Mouse (Mus musculus) lung, postnatal 0 days (tissue): ENCODE measurements around the gene Ubxn10.

ENCODE experiments used
- CTCF ChIP-seq: IDR thresholded peaks from 2 replicates; pipeline ENCODE4 v1.5.1; 2016; ENCODE audit warnings: antibody characterized with exemption, mild to moderate bottlenecking
- EP300 ChIP-seq: IDR thresholded peaks from 2 replicates; pipeline ENCODE4 v1.6.1; 2016; ENCODE audit warnings: antibody characterized with exemption, mild to moderate bottlenecking, control low read depth

DNA sequence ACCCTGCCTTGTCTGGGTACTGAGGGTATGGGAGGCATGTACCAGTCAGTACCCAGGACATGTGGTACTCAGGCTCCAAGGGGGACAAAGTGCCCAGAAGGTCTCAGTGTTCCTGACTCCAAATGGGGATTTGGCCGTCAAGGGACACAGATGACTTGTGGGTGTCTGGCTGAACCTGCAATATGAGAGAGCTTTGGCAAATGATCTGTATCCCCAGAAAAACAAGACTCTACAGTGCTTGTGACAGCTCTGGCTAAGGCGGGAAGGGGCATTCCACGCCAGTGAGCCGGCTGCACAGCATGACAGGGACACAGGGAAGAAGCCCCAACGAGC is 17.7 kb downstream of the Ubxn10 start:
- TF ChIP-seq CTCF (no peak), EP300 (no peak)
